Mouse (Mus musculus) Patski (cell line): ENCODE measurements around the gene Trim41. TPM values are rescaled to one million over a fixed set of nuclear protein-coding genes. Genes with fewer than 3 reads are reported as not detected.

Experiments used
- ATAC-seq: fragments of 100-300 bp; one replicate; pipeline ENCODE4 v1.8.0; 2021
- CTCF ChIA-PET: fragments of 350-600 bp; sonication (Branson Sonifier 250); formaldehyde crosslinking; loops from one replicate; lab custom pipeline; 2022; ENCODE audit warnings: inconsistent platforms; lab: Charles Lee
- POLR2A ChIA-PET: fragments of 350-600 bp; sonication (Branson Sonifier 250); formaldehyde crosslinking; loops from one replicate; lab custom pipeline; 2022; ENCODE audit warnings: antibody characterized with exemption, inconsistent platforms; lab: Charles Lee
- DNase-seq: peaks from one replicate; pipeline ENCODE4 v3.0.0-alpha.2; 2011; ENCODE audit warnings: low read depth, low spot score
- H3K27me3 ChIP-seq: fragments of 371-371 bp; one replicate; pipeline ENCODE4 v1.5.1; 2021
- CTCF ChIP-seq: fragments of 100-300 bp; IDR thresholded peaks from one replicate; pipeline ENCODE4 v1.5.1; 2021
- in situ Hi-C: fragments of 300-500 bp; cut with MboI; formaldehyde crosslinking; loops from 3 replicates; pipeline ENCODE4 v1.11.1; 2018; ENCODE audit warnings: low pct_unique_long_range_greater_than_20kb, mixed read lengths
- polyA plus RNA-seq: library from polyadenylated mRNA; unstranded; gene quantifications from one replicate; pipeline ENCODE4 v1.2.3, GENCODE M21; 2021

Trim41 gene
- polyA plus RNA-seq = 63.9 TPM

- POLR2A ChIA-PET = interaction anchor here (1.3 to 2.3 kb wide), 2 partner anchors 9 to 17 kb away, joined by 4 to 14 read pairs; partner anchors contain the start of gene Rack1
- no peak for TF ChIP-seq CTCF
- CTCF ChIA-PET = interaction anchor here (1.2 kb wide), 1 partner anchor 21 kb away, joined by 3 read pairs; no protein-coding TSS in a partner anchor
- in situ Hi-C loops = loop anchor here (25.0 kb wide), 1 partner anchor 870 kb away; no protein-coding TSS in a partner anchor
- ATAC-seq (peak; percentile 82), DNase-seq (peak; percentile 88)
- H3K27me3 ChIP-seq = no peaks in the 10 kb centered on the region
Observed at GRCm38 (mm10) chr11:48816800-48817665, at the start of gene Trim41. TSS of gene Trim41 (minus strand) at chr11:48817353.

GRCm38 (mm10) chr11:48866481-48866880 is 49.3 kb upstream of the Trim41 start:
- TF ChIP-seq CTCF = no peak
- H3K27me3 ChIP-seq = no peaks in the 10 kb centered on the region
- in situ Hi-C loops = no loop called here
- ATAC-seq (no peak), DNase-seq (no peak)
- POLR2A ChIA-PET = no interaction called here
- CTCF ChIA-PET = no interaction called here

- in situ Hi-C loops = no loop called here
- CTCF ChIA-PET = interaction anchor here (1.0 kb wide), 1 partner anchor 88 kb away, joined by 3 read pairs; no protein-coding TSS in a partner anchor
Observed at GRCm38 (mm10) chr11:48863808-48864207, 46.7 kb upstream of the Trim41 start.

GRCm38 (mm10) chr11:48862784-48863319 is 45.7 kb upstream of the Trim41 start:
- CTCF ChIA-PET = interaction anchor here (1.0 kb wide), 2 partner anchors 41 to 87 kb away, joined by 3 read pairs; no protein-coding TSS in a partner anchor
- TF ChIP-seq CTCF = peak; percentile 11
- ATAC-seq (no peak), DNase-seq (no peak)
- POLR2A ChIA-PET = interaction anchor here (0.6 kb wide), 2 partner anchors 63 to 73 kb away, joined by 4 to 5 read pairs; no protein-coding TSS in a partner anchor
- H3K27me3 ChIP-seq = no peaks in the 10 kb centered on the region
- in situ Hi-C loops = no loop called here

More at GRCm38 (mm10) chr11:48863808-48864207, 46.7 kb upstream of the Trim41 start:
- TF ChIP-seq CTCF = no peak
- ATAC-seq = no peak
- H3K27me3 ChIP-seq = no peaks in the 10 kb centered on the region
- no peak for DNase-seq
- POLR2A ChIA-PET = no interaction called here

GRCm38 (mm10) chr11:48859014-48859413 is 41.9 kb upstream of the Trim41 start:
- peak; percentile 69 for TF ChIP-seq CTCF
- ChIA-PET POLR2A (interaction anchor here (0.9 to 2.0 kb wide), 2 partner anchors 43 to 60 kb away, joined by 3 to 5 read pairs; no protein-coding TSS in a partner anchor), CTCF (interaction anchor here (0.8 to 3.0 kb wide), 19 partner anchors 10 to 250 kb away, joined by 3 to 34 read pairs (median 6); partner anchors contain the start of gene Irgm1)
- no peaks in the 10 kb centered on the region for H3K27me3 ChIP-seq
- ATAC-seq = no peak
- in situ Hi-C loops = loop anchor here (5.0 kb wide), 1 partner anchor 62 kb away; no protein-coding TSS in a partner anchor
- no peak for DNase-seq

GRCm38 (mm10) chr11:48853474-48854180 is 36.5 kb upstream of the Trim41 start:
- peak; percentile 29 for TF ChIP-seq CTCF
- ATAC-seq = peak; percentile 63
- CTCF ChIA-PET = interaction anchor here (0.9 to 3.0 kb wide), 6 partner anchors 14 to 63 kb away, joined by 3 to 14 read pairs (median 4); no protein-coding TSS in a partner anchor
- in situ Hi-C loops = no loop called here
- DNase-seq = no peak
- POLR2A ChIA-PET = no interaction called here
- no peaks in the 10 kb centered on the region for H3K27me3 ChIP-seq

- in situ Hi-C loops = no loop called here
- ATAC-seq = no peak
- CTCF ChIA-PET = interaction anchor here (0.9 to 3.0 kb wide), 7 partner anchors 11 to 61 kb away, joined by 3 to 14 read pairs (median 4); no protein-coding TSS in a partner anchor
- no peak for DNase-seq
- no peaks in the 10 kb centered on the region for H3K27me3 ChIP-seq
- POLR2A ChIA-PET = no interaction called here
- TF ChIP-seq CTCF = no peak
Observed at GRCm38 (mm10) chr11:48852624-48853473, 35.7 kb upstream of the Trim41 start.

- DNase-seq (no peak), ATAC-seq (no peak)
- ChIA-PET CTCF (interaction anchor here (0.8 to 2.1 kb wide), 9 partner anchors 10 to 64 kb away, joined by 3 to 9 read pairs (median 3); no protein-coding TSS in a partner anchor), POLR2A (no interaction called here)
- no peaks in the 10 kb centered on the region for H3K27me3 ChIP-seq
- no peak for TF ChIP-seq CTCF
- in situ Hi-C loops = no loop called here
Observed at GRCm38 (mm10) chr11:48852190-48852589, 35.0 kb upstream of the Trim41 start.
